Mouse (Mus musculus): Measurements from ENCODE around the gene Tmem186. TPM values are rescaled to one million over a fixed set of nuclear protein-coding genes. Genes with fewer than 3 reads are reported as not detected.

The Tmem186 gene
- polyA plus RNA-seq, 1 experiment from 2014 or later = 14.2 TPM

DNA sequence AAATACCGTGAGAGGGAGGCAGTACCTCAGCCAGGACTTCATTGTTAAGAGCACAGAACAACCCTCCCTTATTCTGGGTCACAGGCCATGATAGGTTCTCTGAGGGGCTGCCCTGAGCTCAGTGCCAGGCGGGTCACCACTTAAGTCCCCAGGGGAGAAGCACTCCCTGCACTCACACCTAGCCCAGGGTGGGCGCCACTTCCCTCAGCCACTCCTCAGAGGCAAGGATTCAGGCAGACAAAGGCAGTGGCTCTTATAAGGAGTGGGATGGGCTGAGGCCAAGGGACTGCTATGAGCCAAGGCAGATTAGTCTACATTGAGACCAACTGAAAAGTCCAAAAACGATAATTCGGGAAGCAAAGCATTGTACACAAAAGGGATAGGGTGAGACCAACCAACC, 27.9 kb upstream of the Tmem186 start:
- Histone ChIP-seq H3K4me3 (no peak overlapping the region), H3K36me3 (peaks cover 69% of the 10 kb centered on the region), H3K9ac (no peak overlapping the region), H3K27me3 (replicated peaks) (no peaks in the 10 kb centered on the region), H3K27ac (no peak overlapping the region), H3K4me1 (peaks cover 80% of the 10 kb centered on the region), H3K4me2 (no peak overlapping the region), H3K9me3 (replicated peaks) (no peaks in the 10 kb centered on the region)
- ATAC-seq = no peak
- 82% methylated on average over 5 of the region's 5 CpGs for WGBS (ENCODE audit: insufficient replicate concordance)

DNA sequence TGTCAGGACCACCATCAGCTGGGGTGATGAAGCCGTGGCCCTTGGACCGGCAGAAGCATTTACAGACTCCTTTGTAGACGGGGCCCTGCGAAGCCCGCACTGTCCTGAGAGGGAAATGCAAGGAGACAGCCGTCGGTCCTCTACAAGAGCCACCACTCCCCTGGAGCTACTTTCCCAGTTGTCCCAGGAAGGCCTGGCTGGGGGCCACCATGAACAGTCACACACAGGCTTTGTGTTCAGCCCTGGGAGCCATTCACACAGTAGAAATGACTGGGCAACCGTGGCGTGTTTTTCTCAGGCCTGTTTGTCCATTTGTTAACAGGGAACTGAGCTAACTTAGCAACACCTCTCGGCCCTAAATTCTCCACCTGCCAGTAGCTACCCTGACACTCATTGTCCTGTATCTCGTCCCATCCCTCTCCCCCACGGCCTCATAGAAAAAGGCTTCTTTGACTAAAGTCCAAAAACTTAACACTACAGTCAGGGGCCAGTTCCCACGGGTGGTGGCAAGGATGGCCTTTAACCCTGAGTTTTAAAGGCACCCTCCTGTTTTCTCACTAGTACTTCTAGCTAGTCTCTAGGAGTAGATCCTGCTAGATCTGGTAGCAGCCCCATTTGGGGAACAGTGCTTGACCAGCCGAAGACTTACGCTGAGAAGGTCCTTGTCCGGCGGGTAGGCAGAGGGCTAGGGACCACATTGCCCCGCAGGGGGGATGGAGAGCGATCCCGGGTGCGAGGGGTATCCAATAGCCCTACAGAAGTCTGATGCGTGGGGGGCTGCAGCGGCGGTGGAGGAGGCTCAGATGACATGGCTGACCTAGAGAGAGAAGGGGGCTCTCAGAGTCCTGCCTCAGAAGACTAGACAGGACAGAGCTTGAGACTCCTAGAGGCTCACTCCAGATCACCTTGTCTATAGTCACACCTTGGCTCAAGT, 26.4 kb upstream of the Tmem186 start:
- peaks cover 70% of the 10 kb centered on the region for H3K4me1 ChIP-seq
- H3K27me3 ChIP-seq (replicated peaks) = no peaks in the 10 kb centered on the region
- peaks cover 78% of the 10 kb centered on the region for H3K36me3 ChIP-seq
- H3K27ac ChIP-seq = no peak overlapping the region
- no peak for ATAC-seq
- H3K9ac ChIP-seq = no peak overlapping the region
- H3K9me3 ChIP-seq (replicated peaks) = no peaks in the 10 kb centered on the region
- H3K4me2 ChIP-seq = no peak overlapping the region
- no peak overlapping the region for H3K4me3 ChIP-seq
- WGBS (ENCODE audit: insufficient replicate concordance) = 83% methylated on average over 24 of the region's 24 CpGs

DNA sequence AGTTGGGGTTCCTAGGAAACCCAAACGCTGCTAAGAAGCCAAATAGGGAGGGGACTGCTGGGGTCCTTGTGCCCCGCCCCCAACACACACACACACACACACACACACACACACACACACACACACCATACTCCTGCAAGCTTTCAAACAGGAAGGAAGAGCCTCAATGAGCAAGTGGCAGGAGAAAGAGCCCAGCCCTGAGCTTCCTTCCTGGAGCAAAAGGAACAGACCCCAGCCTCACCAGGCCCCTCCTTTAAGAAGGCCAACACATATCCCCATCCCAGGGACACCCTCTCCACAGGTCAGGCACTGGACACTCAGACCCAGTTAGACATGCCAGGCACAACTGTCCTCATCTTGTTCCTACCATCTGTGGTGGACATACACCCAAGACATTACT, 25.5 kb upstream of the Tmem186 start:
- Histone ChIP-seq H3K9ac (0 out of 2 replicates have a peak overlapping the region, but pooled peaks have one; percentile 8), H3K27ac (no peak overlapping the region), H3K27me3 (replicated peaks) (no peaks in the 10 kb centered on the region), H3K9me3 (replicated peaks) (no peaks in the 10 kb centered on the region), H3K36me3 (peaks cover 77% of the 10 kb centered on the region), H3K4me3 (no peak overlapping the region), H3K4me2 (no peak overlapping the region), H3K4me1 (peaks cover 61% of the 10 kb centered on the region)
- WGBS (ENCODE audit: insufficient replicate concordance) = 0% methylated on average over 1 of the region's 2 CpGs
- ATAC-seq = no peak

DNA sequence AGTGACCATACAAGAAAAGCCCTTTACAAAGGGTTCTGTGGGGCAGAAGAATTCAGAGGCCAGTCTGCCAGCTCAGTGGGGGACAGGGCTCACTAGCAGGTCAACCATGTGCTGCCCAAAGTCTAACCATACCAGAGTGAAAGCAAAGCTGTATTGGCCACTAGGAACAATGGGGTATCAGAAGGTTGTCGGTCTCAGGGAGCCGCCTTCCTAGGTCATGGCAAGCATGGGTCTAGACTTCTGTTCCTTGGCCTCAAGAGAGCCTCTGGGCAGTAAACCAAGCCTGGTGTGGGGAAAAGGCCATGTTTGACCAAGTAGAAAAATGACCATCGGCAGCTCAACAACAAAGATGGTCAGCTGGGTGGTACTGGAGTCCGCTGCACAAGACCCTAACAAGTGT, 21.3 kb upstream of the Tmem186 start:
- no peak overlapping the region for H3K4me3 ChIP-seq
- peaks cover 96% of the 10 kb centered on the region for H3K36me3 ChIP-seq
- H3K4me2 ChIP-seq = no peak overlapping the region
- H3K27me3 ChIP-seq (replicated peaks) = no peaks in the 10 kb centered on the region
- ATAC-seq = no peak
- no peak overlapping the region for H3K9ac ChIP-seq
- H3K9me3 ChIP-seq (replicated peaks) = no peaks in the 10 kb centered on the region
- H3K4me1 ChIP-seq = peaks cover 49% of the 10 kb centered on the region
- 87% methylated on average over 4 of the region's 4 CpGs for WGBS (ENCODE audit: insufficient replicate concordance)
- H3K27ac ChIP-seq = no peak overlapping the region

DNA sequence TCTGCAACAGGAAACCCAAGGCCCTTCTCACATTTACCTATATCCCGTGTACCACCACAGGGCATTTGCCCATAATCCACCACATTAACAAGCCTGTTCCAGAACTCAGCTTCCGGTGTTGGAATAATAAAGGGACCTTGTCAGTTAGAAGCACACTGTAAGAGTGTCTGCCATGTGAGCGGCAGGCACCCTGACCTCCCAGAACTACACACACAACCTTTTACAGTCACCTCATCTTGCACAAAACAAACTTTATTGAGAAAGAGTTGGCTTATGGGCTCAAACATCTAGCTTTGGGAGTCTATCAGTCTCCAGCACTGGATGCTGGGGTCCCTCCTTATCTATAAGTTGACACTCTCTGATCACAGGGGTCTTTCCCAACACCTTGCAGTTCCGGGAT, 20.8 kb upstream of the Tmem186 start:
- H3K4me1 ChIP-seq = peaks cover 46% of the 10 kb centered on the region
- WGBS (ENCODE audit: insufficient replicate concordance) = 78% methylated on average over 4 of the region's 4 CpGs
- H3K27ac ChIP-seq = no peak overlapping the region
- no peak for ATAC-seq
- H3K4me3 ChIP-seq = no peak overlapping the region
- peaks cover 96% of the 10 kb centered on the region for H3K36me3 ChIP-seq
- no peak overlapping the region for H3K4me2 ChIP-seq
- H3K9ac ChIP-seq = no peak overlapping the region
- H3K27me3 ChIP-seq (replicated peaks) = no peaks in the 10 kb centered on the region
- H3K9me3 ChIP-seq (replicated peaks) = no peaks in the 10 kb centered on the region

DNA sequence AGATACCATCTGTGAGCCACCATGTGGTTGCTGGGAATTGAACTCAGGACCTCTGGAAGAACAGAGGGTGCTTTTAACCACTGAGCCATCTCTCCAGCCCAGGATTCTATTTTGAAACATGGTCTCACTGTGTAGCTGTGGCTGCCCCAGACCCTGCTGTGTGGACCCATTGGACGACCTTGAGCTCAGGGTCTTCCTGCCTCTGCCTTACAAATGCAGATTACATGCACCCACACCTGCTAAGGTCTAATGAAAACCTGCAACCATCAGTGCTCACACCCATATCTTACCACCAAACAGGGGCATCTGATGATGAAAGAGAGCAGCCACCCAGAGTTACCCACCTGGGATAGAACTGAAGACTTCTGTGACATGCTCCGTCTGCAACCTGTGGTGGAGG, 18.7 kb upstream of the Tmem186 start:
- 65% methylated on average over 2 of the region's 2 CpGs for WGBS (ENCODE audit: insufficient replicate concordance)
- no peak overlapping the region for H3K4me3 ChIP-seq
- H3K27me3 ChIP-seq (replicated peaks) = no peaks in the 10 kb centered on the region
- peaks cover 36% of the 10 kb centered on the region for H3K4me1 ChIP-seq
- no peak overlapping the region for H3K4me2 ChIP-seq
- H3K36me3 ChIP-seq = peaks cover 96% of the 10 kb centered on the region
- no peak overlapping the region for H3K27ac ChIP-seq
- no peaks in the 10 kb centered on the region for H3K9me3 ChIP-seq (replicated peaks)
- no peak overlapping the region for H3K9ac ChIP-seq
- no peak for ATAC-seq

DNA sequence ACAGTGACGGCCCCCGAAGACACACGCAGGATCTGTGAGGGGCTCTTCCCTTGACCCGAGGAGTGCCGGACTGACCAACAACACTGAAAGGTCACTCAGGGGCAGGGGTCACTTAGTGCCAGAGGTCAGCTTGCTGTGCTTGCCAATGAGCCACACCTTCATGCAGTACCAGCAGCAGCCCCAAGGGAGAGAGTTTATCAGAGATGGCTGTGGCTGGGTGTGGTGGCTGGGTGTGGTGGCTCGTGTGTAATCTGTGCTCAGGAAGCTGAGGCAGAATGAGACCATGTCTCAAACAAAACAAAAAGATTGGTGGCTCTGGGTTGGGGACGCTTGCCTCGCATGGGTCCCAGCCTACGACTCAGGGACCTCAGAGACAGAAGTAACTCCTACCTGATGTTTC, 18.1 kb upstream of the Tmem186 start:
- Histone ChIP-seq H3K9ac (no peak overlapping the region), H3K36me3 (peaks cover 97% of the 10 kb centered on the region), H3K4me3 (no peak overlapping the region), H3K9me3 (replicated peaks) (no peaks in the 10 kb centered on the region), H3K4me2 (no peak overlapping the region), H3K27ac (no peak overlapping the region), H3K27me3 (replicated peaks) (no peaks in the 10 kb centered on the region), H3K4me1 (peaks cover 31% of the 10 kb centered on the region)
- ATAC-seq = peak; percentile 70
- 71% methylated on average over 9 of the region's 9 CpGs for WGBS (ENCODE audit: insufficient replicate concordance)

DNA sequence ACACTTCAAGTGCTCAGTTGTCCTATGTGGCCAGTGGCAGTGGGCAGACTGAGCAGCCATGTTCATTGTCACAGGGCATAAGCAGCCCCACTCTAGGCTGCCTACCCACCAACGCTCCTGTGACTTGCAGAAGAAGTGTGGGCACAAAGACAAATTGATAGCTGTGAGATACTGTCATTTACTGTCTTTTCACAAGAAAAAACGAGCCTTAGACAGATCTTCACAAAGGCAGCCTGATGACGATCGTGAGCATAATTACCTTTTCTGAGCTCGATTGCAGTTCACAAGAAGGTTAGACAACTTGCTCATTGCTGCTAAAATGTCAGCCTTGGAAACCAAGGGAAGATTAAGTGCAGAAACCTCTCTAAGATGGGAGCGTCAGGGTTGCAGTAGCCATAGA, 17.6 kb upstream of the Tmem186 start:
- peaks cover 97% of the 10 kb centered on the region for H3K36me3 ChIP-seq
- H3K4me3 ChIP-seq = no peak overlapping the region
- H3K27me3 ChIP-seq (replicated peaks) = no peaks in the 10 kb centered on the region
- WGBS (ENCODE audit: insufficient replicate concordance) = 79% methylated on average over 6 of the region's 6 CpGs
- ATAC-seq = no peak
- no peaks in the 10 kb centered on the region for H3K9me3 ChIP-seq (replicated peaks)
- H3K27ac ChIP-seq = no peak overlapping the region
- H3K4me2 ChIP-seq = no peak overlapping the region
- H3K9ac ChIP-seq = no peak overlapping the region
- peaks cover 26% of the 10 kb centered on the region for H3K4me1 ChIP-seq

DNA sequence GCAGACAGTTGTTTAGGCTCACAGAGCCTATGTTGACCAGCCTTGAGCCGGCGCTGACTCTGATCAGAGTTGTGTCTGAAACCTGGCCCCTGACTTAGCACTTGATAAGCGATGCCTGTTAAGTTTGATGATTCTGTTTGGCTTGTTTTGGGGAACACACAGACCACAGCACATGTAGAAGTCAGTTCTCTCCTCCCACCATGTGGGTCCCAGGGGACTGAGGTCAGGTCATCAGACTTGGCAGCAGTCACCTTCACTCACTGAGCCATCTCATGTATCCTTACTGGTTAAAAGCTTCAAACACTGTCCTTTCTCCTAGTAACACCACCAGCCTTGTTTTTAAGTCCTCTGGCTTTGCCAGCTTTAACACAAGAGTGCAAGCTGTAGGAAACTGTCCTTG, 12.5 kb upstream of the Tmem186 start:
- Histone ChIP-seq H3K27ac (no peak overlapping the region), H3K9me3 (replicated peaks) (no peaks in the 10 kb centered on the region), H3K4me3 (no peak overlapping the region), H3K4me1 (peaks cover 8% of the 10 kb centered on the region), H3K9ac (no peak overlapping the region), H3K27me3 (replicated peaks) (no peaks in the 10 kb centered on the region), H3K4me2 (no peak overlapping the region), H3K36me3 (peaks cover 99% of the 10 kb centered on the region)
- WGBS (ENCODE audit: insufficient replicate concordance) = 91% methylated on average over 3 of the region's 3 CpGs
- ATAC-seq = no peak

DNA sequence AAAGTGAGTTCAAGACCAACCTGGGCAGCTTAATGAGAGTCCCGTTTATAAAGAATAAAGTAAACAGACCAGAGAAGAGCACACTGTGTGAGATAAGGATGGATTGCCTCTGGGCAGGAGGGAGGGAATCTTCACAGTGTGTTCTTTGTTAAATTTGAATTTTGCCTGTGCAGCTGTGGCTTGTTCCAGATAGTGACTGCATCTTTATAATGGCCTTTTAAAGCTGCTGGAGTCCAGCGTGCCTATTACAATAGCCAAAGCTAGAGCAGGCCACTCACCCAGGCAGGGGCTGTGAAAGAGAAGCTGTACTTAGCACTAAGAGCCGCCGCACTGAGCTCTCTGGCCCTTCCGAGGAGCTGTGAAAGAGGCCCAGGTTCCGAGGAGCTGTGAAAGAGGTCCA, 8.0 kb upstream of the Tmem186 start:
- Histone ChIP-seq H3K36me3 (peaks cover 98% of the 10 kb centered on the region), H3K9ac (no peak overlapping the region), H3K4me2 (no peak overlapping the region), H3K27me3 (replicated peaks) (no peaks in the 10 kb centered on the region), H3K9me3 (replicated peaks) (no peaks in the 10 kb centered on the region), H3K4me3 (no peak overlapping the region), H3K4me1 (peaks cover 11% of the 10 kb centered on the region), H3K27ac (no peak overlapping the region)
- 82% methylated on average over 6 of the region's 6 CpGs for WGBS (ENCODE audit: insufficient replicate concordance)
- no peak for ATAC-seq

DNA sequence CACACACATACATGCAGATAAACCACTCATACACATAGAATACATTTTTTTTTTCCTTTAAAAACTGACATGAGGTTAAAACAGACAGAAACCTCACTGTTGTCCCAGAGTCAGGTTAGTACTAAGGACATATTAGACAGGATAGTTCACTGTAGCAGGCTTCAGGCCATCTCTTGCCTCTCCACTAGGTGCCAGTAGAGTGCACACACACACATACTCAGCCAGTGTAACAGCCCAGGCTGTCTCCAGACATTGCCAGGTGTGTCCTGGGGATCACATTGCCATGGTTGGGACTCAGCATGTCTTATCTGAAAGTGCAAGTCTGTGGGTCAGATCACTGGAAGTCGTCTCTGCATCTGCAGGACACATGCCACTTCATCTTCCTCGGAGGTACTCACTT, 6.3 kb upstream of the Tmem186 start:
- Histone ChIP-seq H3K36me3 (peaks cover 87% of the 10 kb centered on the region), H3K4me1 (peaks cover 28% of the 10 kb centered on the region), H3K27ac (no peak overlapping the region), H3K27me3 (replicated peaks) (no peaks in the 10 kb centered on the region), H3K9me3 (replicated peaks) (no peaks in the 10 kb centered on the region), H3K9ac (no peak overlapping the region), H3K4me2 (no peak overlapping the region), H3K4me3 (no peak overlapping the region)
- WGBS (ENCODE audit: insufficient replicate concordance) = 61% methylated on average over 2 of the region's 2 CpGs
- ATAC-seq = peak; percentile 79

DNA sequence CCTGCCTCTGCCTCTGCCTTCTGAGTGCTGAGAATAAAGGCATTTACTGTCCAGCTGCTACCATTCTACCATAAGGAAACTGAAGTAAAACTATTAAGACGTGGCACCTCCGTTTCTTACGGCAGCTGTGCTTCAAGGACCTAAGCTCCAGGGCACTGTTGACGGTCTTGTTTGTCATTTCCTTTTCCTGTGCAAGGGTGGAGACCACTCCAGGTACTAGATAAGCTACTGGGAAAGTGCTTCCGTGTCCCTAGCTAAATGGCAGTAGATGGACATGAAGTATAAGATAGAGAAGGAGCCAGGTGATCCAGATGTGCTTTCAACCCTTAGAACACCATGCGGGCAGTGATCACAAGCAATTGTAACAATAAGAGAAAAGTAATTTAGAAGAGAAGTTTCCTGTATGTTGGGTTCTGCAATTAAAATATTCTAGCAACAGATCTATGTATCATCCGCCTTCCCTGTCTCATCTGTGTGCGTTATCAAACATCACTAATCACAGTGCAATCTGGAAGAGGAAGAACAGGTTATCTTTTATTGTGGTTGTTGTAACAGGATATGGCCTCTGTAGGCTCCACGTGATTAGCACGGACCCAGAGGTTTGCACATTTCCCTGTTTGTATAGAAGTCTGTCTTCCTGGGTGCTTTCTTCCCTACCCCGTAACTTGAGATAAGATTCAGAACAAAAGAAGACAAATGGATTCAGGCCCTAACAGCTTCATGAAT, 2.1 kb upstream of the Tmem186 start:
- no peak for ATAC-seq
- no peaks in the 10 kb centered on the region for H3K9me3 ChIP-seq (replicated peaks)
- H3K27me3 ChIP-seq (replicated peaks) = no peaks in the 10 kb centered on the region
- peaks cover 56% of the 10 kb centered on the region for H3K4me1 ChIP-seq
- H3K4me3 ChIP-seq = peak overlapping the region; percentile 87; the same call in 1 of the 2 replicates
- no peak overlapping the region for H3K9ac ChIP-seq
- peak overlapping the region; percentile 86 for H3K4me2 ChIP-seq
- peaks cover 60% of the 10 kb centered on the region for H3K36me3 ChIP-seq
- 36% methylated on average over 11 of the region's 11 CpGs for WGBS (ENCODE audit: insufficient replicate concordance)
- H3K27ac ChIP-seq = no peak overlapping the region
